Mouse (Mus musculus) CH12.LX (cell line): ENCODE results near the gene Bmyc.

Experiments used
- EP300 ChIP-seq: IDR thresholded peaks from 2 replicates; pipeline ENCODE4 v1.6.1; 2011; ENCODE audit warnings: low read length, improper control_type of control experiment
- ETS1 ChIP-seq: conservative IDR thresholded peaks from 2 replicates; pipeline ENCODE4 v1.6.1; 2012; ENCODE audit warnings: low read depth, mild to moderate bottlenecking, inconsistent platforms, low read length, improper control_type of control experiment, moderate library complexity
- MEF2A ChIP-seq: IDR thresholded peaks from 2 replicates; pipeline ENCODE4 v1.6.1; 2014; ENCODE audit warnings: low read depth, mild to moderate bottlenecking, inconsistent platforms, low read length, improper control_type of control experiment, borderline replicate concordance
- MYC ChIP-seq: IDR thresholded peaks from 2 replicates; pipeline ENCODE4 v1.6.1; 2011; ENCODE audit warnings: low read depth, mild to moderate bottlenecking, improper control_type of control experiment, low read length
- NELFE ChIP-seq: IDR thresholded peaks from 2 replicates; pipeline ENCODE4 v1.6.1; 2011; ENCODE audit warnings: low read depth, low read length, improper control_type of control experiment
- POLR2AphosphoS2 ChIP-seq: IDR thresholded peaks from 2 replicates; pipeline ENCODE4 v1.6.1; 2011; ENCODE audit warnings: low read depth, low read length, improper control_type of control experiment
- RCOR1 ChIP-seq: conservative IDR thresholded peaks from 2 replicates; pipeline ENCODE4 v1.6.1; 2012; ENCODE audit warnings: low read depth, mild to moderate bottlenecking, inconsistent platforms, low read length, improper control_type of control experiment
- ZMIZ1 ChIP-seq: IDR thresholded peaks from 2 replicates; pipeline ENCODE4 v1.6.1; 2012; ENCODE audit warnings: low read depth, mild to moderate bottlenecking, inconsistent platforms, low read length, improper control_type of control experiment

DNA sequence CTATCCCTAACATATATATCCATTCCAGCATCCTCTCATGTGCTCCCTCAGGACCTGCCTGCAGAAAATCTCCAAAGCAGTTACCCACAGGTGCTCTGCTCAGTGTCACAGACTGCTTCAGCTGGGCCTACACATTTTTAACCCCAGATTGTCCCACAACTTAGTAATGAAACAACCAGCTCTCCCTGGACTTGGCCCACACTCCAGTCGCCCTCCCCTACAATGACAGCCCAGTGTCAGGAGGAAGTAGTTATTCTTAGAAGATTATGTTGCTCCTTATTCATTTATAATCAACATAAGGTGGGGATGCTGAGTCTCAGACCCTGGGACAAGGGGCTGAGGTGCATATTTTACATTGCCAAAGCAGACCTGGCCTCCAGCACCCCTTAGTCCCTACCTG is 35.1 kb downstream of the Bmyc start:
- TF ChIP-seq ETS1, result no peak
- TF ChIP-seq RCOR1, result no peak
- TF ChIP-seq NELFE, result no peak
- no peak for TF ChIP-seq POLR2AphosphoS2
- TF ChIP-seq MEF2A, result no peak
- TF ChIP-seq EP300, result no peak
- no peak for TF ChIP-seq ZMIZ1
- TF ChIP-seq MYC, result no peak
